Mouse (Mus musculus): Measurements from ENCODE around the gene Primpol.
"Not testable (repeated sequence)": the region's sequence is repeated elsewhere in the genome, so short reads cannot be mapped to it uniquely, and the experiment has no call there.

The Primpol gene

DNA sequence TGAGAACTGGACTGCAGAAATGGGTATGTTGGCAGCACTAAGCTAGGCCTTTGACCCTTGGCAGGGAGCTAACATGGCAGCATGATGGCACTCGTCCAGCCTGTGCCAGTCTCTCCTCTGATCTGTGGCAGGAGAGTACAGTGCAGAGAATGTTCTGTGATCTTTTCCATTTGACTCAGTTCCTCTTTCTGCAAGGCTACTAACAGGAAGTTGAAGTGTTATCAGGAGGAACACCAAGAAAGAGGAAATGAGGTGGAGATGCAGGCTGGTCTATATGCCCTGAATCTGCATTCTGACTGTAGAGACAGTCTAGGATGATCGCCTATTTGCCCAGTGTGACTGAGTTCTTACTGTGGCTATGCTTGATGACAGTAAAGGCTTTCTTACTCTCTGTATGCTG lies 21.4 kb downstream of the Primpol start:
- Histone ChIP-seq H3K27me3 (ENCODE audit: control insufficient read depth, insufficient read depth, low read length, poor library complexity, severe bottlenecking) (no peaks in the 10 kb centered on the region), H3K36me3 (ENCODE audit: control insufficient read depth, insufficient read depth, low read length, poor library complexity, severe bottlenecking) (peaks cover 5% of the 10 kb centered on the region; the same call in 1 of the 2 replicates)
- DNase-seq (ENCODE audit: low read depth, low spot score) = peak; percentile 83

DNA sequence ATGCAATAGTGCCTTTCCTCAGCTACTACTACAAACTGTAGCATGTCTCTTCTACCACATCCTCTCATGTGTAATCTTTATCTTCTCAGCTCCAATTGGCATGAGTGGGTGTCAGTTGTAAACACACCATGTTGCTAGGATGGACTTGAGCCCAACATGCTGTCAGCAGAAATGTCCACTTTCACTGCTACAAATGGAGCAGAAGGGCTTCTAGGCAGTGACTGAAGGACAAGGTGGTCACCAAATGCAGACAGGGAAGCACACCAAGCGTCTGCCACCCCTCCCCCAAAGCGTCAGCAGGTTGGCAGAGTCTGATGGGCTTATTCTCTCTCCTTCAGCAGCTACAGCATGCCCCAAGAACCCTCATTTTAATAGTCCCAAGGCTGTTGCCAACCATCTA lies 23.2 kb downstream of the Primpol start:
- Histone ChIP-seq H3K27me3 (ENCODE audit: control insufficient read depth, insufficient read depth, low read length, poor library complexity, severe bottlenecking) (no peaks in the 10 kb centered on the region), H3K36me3 (ENCODE audit: control insufficient read depth, insufficient read depth, low read length, poor library complexity, severe bottlenecking) (peaks cover 6% of the 10 kb centered on the region; the same call in 1 of the 2 replicates)
- DNase-seq (ENCODE audit: low read depth, low spot score) = no peak

DNA sequence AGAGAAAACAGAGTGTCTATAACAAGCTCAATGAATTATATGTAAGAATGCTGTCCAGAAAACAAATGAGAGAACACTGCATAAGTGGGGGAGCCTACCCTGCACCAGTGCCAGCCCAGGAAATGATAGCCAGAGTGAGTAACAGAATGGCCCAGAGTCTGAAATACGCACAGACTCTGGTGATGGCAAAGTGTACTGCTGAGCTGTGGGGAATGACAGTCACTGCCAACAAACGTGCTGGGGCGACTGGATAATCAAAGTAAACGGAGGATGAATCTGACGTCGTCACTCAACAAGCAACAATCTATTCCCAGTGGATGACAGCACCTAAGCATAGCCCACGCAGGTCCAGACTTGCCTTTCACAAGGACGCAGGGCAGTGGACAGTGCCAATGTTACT lies 23.9 kb downstream of the Primpol start:
- Histone ChIP-seq H3K27me3 (ENCODE audit: control insufficient read depth, insufficient read depth, low read length, poor library complexity, severe bottlenecking) (no peaks in the 10 kb centered on the region), H3K36me3 (ENCODE audit: control insufficient read depth, insufficient read depth, low read length, poor library complexity, severe bottlenecking) (peaks cover 7% of the 10 kb centered on the region; the same call in 1 of the 2 replicates)
- DNase-seq (ENCODE audit: low read depth, low spot score) = no peak

DNA sequence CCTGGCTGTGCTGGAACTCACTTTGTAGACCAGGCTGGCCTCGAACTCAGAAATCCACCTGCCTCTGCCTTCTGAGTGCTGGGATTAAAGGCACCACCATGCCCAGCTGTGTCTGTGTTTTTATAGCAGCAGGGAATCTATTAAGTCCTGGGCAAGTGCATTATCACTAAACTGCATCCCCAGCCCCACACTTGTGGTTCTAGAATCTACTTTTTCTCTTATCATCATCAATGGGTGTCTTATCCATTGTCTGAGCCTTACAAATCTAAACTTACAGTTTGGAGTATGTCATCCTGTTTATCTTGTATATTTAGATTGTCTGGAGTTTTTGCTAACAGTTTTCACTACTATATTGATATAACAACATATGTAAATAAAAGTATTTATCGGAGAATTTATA lies 28.3 kb downstream of the Primpol start:
- Histone ChIP-seq H3K27me3 (ENCODE audit: control insufficient read depth, insufficient read depth, low read length, poor library complexity, severe bottlenecking) (no peaks in the 10 kb centered on the region), H3K36me3 (ENCODE audit: control insufficient read depth, insufficient read depth, low read length, poor library complexity, severe bottlenecking) (peaks cover 7% of the 10 kb centered on the region; the same call in 1 of the 2 replicates)
- DNase-seq (ENCODE audit: low read depth, low spot score) = no peak

DNA sequence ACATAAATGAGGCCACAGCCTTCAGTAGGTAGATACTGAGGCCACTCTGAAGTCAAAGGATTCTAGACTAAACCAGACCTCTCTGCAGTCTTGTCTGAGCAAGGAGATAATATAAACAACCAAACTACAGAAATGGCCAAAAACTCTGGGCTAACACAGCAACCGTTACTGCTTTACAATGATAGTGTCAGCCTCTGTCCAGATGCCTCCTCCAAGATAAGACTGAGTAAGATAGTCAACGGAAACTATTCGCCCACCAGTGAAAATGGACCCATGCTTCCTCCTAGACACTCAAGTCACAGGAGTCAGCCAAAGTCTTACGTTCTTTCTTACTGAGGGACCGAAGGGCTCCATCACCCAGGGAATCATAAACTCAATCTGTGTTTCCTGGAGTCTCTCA lies 29.1 kb downstream of the Primpol start:
- no peak for DNase-seq (ENCODE audit: low read depth, low spot score)
- peaks cover 4% of the 10 kb centered on the region; the same call in 1 of the 2 replicates for H3K36me3 ChIP-seq (ENCODE audit: control insufficient read depth, insufficient read depth, low read length, poor library complexity, severe bottlenecking)
- H3K27me3 ChIP-seq (ENCODE audit: control insufficient read depth, insufficient read depth, low read length, poor library complexity, severe bottlenecking) = no peaks in the 10 kb centered on the region

DNA sequence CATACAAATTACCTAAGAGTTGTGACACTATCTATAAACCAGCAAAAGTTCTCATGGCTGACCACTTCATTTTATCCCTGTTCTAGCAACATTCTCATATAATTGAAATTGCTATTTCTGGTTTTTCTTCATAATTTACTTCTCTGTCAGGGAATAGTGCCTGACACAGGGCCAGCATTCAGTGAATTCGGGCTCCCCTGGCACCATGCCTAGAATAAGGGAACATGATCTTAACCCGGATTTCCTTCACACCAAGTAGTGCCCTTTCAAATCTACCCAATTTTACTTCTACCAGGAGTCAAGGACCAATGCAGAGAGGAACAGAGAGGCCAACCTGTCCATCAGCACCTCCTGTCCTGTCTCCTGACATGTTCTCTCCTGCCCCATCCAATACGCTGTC lies 31.4 kb downstream of the Primpol start:
- DNase-seq (ENCODE audit: low read depth, low spot score) = no peak
- H3K27me3 ChIP-seq (ENCODE audit: control insufficient read depth, insufficient read depth, low read length, poor library complexity, severe bottlenecking) = no peaks in the 10 kb centered on the region; the same call in 1 of the 2 replicates

DNA sequence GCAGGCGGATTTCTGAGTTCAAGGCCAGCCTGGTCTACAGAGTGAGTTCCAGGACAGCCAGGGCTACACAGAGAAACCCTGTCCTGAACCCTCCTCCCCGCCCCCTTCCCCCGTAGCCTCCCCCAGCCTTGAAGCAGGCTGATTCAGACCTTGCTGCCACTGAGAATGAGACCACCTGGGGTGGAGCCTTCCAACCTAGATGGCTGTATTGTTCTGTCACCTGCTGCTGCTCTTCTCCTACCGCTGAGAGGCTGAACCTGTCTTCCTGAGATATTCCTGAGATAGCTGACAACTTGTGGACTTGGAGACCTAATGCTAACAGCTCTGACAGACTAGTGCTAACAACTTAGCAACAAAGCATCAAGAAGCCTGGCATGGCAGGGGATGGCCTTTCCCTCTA lies 32.7 kb downstream of the Primpol start:
- not testable (repeated sequence) for DNase-seq (ENCODE audit: low read depth, low spot score); H3K36me3 ChIP-seq (ENCODE audit: control insufficient read depth, insufficient read depth, low read length, poor library complexity, severe bottlenecking)

More for the DNA sequence above, 31.4 kb downstream of the Primpol start:
- H3K36me3 ChIP-seq (ENCODE audit: control insufficient read depth, insufficient read depth, low read length, poor library complexity, severe bottlenecking) = peaks cover 5% of the 10 kb centered on the region; the same call in 1 of the 2 replicates

DNA sequence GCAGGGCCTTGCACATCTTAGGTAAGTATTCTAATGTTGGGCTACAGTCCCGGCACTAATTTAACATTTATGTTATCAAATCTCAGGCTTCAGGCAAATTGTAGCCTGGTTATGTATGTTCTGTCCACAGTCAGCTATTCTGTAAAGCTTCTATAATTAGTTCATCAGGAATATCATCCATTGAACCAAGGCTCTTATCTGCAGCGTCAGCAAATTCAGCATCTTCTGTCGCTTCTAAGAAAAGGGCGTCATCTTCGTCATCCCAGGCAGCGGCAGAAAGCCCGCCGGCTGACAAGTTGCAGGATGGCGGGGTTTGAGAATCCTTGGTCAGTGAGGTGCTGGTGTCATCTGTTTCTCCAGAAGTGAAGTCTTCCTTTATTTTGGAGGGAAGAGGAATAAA lies 38.2 kb downstream of the Primpol start:
- no peaks in the 10 kb centered on the region; the same call in 1 of the 2 replicates for H3K27me3 ChIP-seq (ENCODE audit: control insufficient read depth, insufficient read depth, low read length, poor library complexity, severe bottlenecking)
- DNase-seq (ENCODE audit: low read depth, low spot score) = no peak
- H3K36me3 ChIP-seq (ENCODE audit: control insufficient read depth, insufficient read depth, low read length, poor library complexity, severe bottlenecking) = peaks cover 15% of the 10 kb centered on the region

More for the DNA sequence above, 32.7 kb downstream of the Primpol start:
- H3K27me3 ChIP-seq (ENCODE audit: control insufficient read depth, insufficient read depth, low read length, poor library complexity, severe bottlenecking) = not testable (repeated sequence)

DNA sequence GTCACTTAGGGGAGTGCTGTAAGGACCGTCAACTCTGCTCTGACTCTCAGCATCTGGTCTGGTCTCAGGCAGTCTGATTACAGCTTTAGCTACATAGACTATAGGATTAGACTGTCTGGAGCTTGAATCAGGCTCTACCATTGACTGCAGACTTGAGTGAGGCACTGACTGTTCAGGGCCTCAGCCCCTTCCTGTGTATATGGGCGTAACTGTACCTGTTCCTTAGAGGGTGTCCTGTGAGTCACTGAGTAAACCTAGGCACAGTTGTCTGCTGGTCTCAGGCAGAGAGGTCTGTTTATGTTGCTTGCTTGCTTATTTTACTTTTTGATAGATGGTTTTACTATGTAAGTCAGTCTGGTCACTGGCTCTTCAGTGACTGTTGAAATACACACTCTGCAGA lies 43.0 kb downstream of the Primpol start:
- H3K36me3 ChIP-seq (ENCODE audit: control insufficient read depth, insufficient read depth, low read length, poor library complexity, severe bottlenecking) = peaks cover 6% of the 10 kb centered on the region
- no peaks in the 10 kb centered on the region for H3K27me3 ChIP-seq (ENCODE audit: control insufficient read depth, insufficient read depth, low read length, poor library complexity, severe bottlenecking)
- DNase-seq (ENCODE audit: low read depth, low spot score) = no peak

DNA sequence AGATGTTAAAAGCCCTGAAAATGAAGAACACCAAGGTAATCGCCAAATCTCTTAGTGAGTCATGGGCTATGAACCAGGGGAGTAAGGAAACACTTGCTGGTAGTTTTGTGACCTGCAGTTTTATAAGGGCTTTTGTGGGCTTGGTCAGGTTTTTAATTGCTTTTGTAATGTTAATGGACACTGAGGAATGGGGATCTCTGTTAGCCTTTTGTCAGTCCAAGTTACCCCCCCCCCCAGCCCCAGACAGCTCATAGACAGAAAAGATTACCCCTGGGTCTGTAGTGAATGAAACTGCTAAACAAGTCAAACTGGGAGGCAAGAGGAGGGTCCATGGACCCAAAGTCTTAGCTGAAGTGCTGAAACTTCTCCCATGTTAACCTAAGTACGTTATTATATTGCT lies 43.6 kb downstream of the Primpol start:
- H3K27me3 ChIP-seq (ENCODE audit: control insufficient read depth, insufficient read depth, low read length, poor library complexity, severe bottlenecking) = no peaks in the 10 kb centered on the region
- H3K36me3 ChIP-seq (ENCODE audit: control insufficient read depth, insufficient read depth, low read length, poor library complexity, severe bottlenecking) = peaks cover 6% of the 10 kb centered on the region
- DNase-seq (ENCODE audit: low read depth, low spot score) = no peak

DNA sequence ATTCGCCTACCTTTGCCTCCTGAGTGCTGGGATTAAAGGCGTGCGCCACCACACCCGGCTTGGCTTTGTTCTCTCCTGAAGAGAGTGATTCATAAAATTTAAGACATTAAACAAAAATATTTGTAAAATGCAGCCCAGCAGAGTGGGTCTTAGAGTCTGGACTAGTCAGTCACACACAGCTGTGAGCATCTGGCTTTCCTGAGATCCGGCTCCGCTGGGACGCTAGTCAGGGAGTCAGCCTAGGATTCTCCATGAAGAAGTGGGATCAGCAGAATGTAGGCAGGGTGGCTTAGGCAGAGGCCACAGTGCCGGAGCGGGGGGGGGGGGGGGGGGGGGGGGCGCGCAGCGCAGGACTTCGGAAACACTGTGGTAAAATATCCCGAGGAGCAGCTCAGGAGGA lies 46.3 kb downstream of the Primpol start:
- no peaks in the 10 kb centered on the region for H3K27me3 ChIP-seq (ENCODE audit: control insufficient read depth, insufficient read depth, low read length, poor library complexity, severe bottlenecking)
- peaks cover under 1% of the 10 kb centered on the region; the same call in 1 of the 2 replicates for H3K36me3 ChIP-seq (ENCODE audit: control insufficient read depth, insufficient read depth, low read length, poor library complexity, severe bottlenecking)
- no peak for DNase-seq (ENCODE audit: low read depth, low spot score)

DNA sequence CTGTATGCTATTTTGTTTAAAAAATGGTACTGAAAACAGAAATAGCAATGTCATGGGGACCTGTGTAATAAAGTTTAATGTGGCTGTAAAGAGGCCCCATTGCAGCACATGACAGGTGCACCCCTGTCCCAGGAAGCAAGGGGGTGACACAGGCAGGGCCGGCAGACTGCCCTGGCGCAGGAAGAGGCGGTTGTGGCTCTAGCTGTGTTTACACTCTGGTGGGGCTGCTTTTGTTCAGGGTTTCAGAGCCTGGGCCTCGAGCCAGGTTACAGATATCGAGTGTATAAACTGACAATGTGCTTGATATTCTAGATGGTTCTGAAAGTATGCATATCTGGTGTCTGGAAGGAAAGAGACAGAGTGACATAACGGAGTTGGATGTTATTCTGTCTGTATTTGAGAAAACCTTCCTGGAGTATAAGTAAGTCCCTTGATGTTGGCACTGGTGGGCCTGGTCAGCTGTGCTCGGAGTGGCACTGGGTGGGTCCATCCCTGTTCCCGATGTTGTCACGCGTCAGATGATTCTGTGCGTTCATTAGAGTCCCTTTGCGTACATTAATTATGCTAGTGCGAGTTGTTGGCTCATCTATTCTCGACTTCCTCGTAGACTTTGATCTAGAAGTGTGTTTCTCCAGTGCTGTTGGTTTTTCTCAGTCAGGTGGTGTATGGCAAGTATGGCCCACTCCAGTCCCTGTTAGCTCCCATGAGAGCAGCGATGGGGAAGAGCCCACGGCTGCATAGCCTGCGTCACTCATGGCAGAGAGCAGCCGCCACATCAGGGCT lies 47.2 kb downstream of the Primpol start:
- Histone ChIP-seq H3K36me3 (ENCODE audit: control insufficient read depth, insufficient read depth, low read length, poor library complexity, severe bottlenecking) (no peaks in the 10 kb centered on the region), H3K27me3 (ENCODE audit: control insufficient read depth, insufficient read depth, low read length, poor library complexity, severe bottlenecking) (no peaks in the 10 kb centered on the region)
- DNase-seq (ENCODE audit: low read depth, low spot score) = no peak

DNA sequence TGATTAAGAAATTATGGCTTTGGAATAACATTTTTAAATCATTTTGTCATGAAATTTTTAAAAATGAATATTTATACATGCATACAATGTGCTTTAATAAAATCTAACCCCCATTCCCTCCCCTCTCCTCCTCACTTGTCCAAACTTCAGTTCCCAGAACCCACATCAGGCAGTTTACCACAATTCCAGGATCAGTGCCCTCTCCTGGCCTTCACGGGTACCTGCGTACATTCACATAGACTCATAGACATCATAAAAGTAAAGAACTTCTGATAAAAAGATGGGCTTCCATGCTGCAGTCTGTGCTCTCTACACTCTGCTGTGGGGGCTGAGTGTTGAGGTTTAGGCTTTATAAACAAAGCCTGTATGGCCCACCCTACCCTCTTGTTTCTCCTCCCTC lies 48.1 kb downstream of the Primpol start:
- no peak for DNase-seq (ENCODE audit: low read depth, low spot score)
- H3K36me3 ChIP-seq (ENCODE audit: control insufficient read depth, insufficient read depth, low read length, poor library complexity, severe bottlenecking) = no peaks in the 10 kb centered on the region
- no peaks in the 10 kb centered on the region for H3K27me3 ChIP-seq (ENCODE audit: control insufficient read depth, insufficient read depth, low read length, poor library complexity, severe bottlenecking)

DNA sequence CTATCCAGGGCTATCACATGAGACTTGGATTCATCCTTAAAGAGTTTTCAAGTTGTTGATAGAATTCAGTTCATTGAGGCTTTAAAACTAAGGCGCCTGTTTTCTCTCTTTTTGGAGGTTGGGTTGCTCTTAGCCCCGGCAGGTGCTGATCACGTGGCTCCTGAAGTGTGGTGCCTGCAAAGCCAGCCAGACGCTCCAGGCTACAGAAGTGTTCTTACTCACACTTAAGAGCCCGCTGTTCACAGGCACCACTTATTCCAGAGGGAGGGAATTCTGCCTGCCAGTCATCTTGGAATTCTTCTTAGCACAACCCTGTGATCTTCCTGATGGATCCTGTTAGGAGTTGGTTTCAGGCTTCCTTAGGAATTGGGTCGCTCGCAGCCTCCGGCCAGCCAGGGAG lies 49.1 kb downstream of the Primpol start:
- H3K36me3 ChIP-seq (ENCODE audit: control insufficient read depth, insufficient read depth, low read length, poor library complexity, severe bottlenecking) = no peaks in the 10 kb centered on the region
- H3K27me3 ChIP-seq (ENCODE audit: control insufficient read depth, insufficient read depth, low read length, poor library complexity, severe bottlenecking) = no peaks in the 10 kb centered on the region
- no peak for DNase-seq (ENCODE audit: low read depth, low spot score)

DNA sequence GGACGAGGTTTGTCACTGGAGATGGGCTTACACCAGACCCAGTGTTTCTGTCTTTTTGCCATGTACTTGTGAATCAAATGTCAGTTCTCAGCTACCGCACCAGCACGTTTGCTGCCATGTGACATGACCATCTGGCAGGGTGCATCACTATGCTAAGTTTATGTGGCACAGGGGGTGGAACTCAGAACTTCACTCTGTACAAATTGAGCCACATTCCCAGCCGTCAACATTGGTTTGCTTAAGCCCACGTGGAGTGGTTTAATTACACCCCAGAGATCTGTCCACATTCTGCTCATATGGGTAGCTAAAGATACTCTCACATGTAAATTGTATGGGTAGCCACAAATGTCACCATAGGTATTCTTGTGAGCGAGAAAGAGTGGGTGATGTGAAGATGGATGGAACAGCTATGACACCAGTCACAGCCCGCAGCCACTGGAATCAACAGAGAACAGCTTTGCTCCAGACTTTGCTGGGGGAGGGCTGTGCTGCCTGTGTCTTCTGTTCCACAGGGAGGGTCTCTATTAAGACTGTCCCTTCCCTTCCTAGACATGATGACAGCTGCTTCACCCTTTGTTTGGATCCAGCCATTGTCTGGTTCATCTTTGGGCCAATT lies 50.0 kb downstream of the Primpol start:
- no peaks in the 10 kb centered on the region for H3K27me3 ChIP-seq (ENCODE audit: control insufficient read depth, insufficient read depth, low read length, poor library complexity, severe bottlenecking)
- DNase-seq (ENCODE audit: low read depth, low spot score) = no peak
- no peaks in the 10 kb centered on the region for H3K36me3 ChIP-seq (ENCODE audit: control insufficient read depth, insufficient read depth, low read length, poor library complexity, severe bottlenecking)
